Mouse (Mus musculus): ENCODE measurements at regions not wholly inside any gene's neighbourhood (a gene's known extent, or its start where the extent isn't known, plus 50 kb on each side); places are given as distances from the start of the nearest gene placed in this dataset.

- H3K9me3 ChIP-seq (ENCODE audit: control insufficient read depth, low read length) = no peaks in the 10 kb centered on the region
- no peak overlapping the region for H3K9ac ChIP-seq (replicated peaks; ENCODE audit: low read depth, low read length)
- no peaks in the 10 kb centered on the region for H3K36me3 ChIP-seq (ENCODE audit: control insufficient read depth, insufficient read depth)
- H3K4me3 ChIP-seq (replicated peaks; ENCODE audit: low read length) = no peak overlapping the region
- H3K27me3 ChIP-seq (replicated peaks; ENCODE audit: control insufficient read depth, insufficient read depth, low read length) = no peaks in the 10 kb centered on the region
- 68% methylated on average over 6 of the region's 6 CpGs for WGBS
- no peak for ATAC-seq
- H3K27ac ChIP-seq (ENCODE audit: low read length) = no peak overlapping the region
- H3K4me2 ChIP-seq (ENCODE audit: low read length) = no peak overlapping the region
- H3K4me1 ChIP-seq (replicated peaks; ENCODE audit: control insufficient read depth, insufficient read depth, low read length) = peaks cover 4% of the 10 kb centered on the region; the same call in 1 of the 2 replicates
Observed at GRCm38 (mm10) chr3:100773237-100773636, 52.0 kb upstream of the Vtcn1 start.

GRCm38 (mm10) chr3:100771363-100771762 lies 53.9 kb upstream of the Vtcn1 start:
- Histone ChIP-seq H3K27ac (ENCODE audit: low read length) (no peak overlapping the region), H3K36me3 (ENCODE audit: control insufficient read depth, insufficient read depth) (no peaks in the 10 kb centered on the region), H3K27me3 (replicated peaks; ENCODE audit: control insufficient read depth, insufficient read depth, low read length) (no peaks in the 10 kb centered on the region), H3K9ac (replicated peaks; ENCODE audit: low read depth, low read length) (no peak overlapping the region), H3K4me1 (replicated peaks; ENCODE audit: control insufficient read depth, insufficient read depth, low read length) (peaks cover 4% of the 10 kb centered on the region; the same call in 1 of the 2 replicates), H3K4me3 (replicated peaks; ENCODE audit: low read length) (no peak overlapping the region), H3K4me2 (ENCODE audit: low read length) (no peak overlapping the region), H3K9me3 (ENCODE audit: control insufficient read depth, low read length) (no peaks in the 10 kb centered on the region)
- WGBS = 87% methylated on average over 4 of the region's 4 CpGs
- no peak for ATAC-seq

- WGBS = 92% methylated on average over 3 of the region's 3 CpGs
- H3K27me3 ChIP-seq (replicated peaks; ENCODE audit: control insufficient read depth, insufficient read depth, low read length) = no peaks in the 10 kb centered on the region
- H3K9me3 ChIP-seq (ENCODE audit: control insufficient read depth, low read length) = no peaks in the 10 kb centered on the region
- H3K27ac ChIP-seq (ENCODE audit: low read length) = no peak overlapping the region
- H3K9ac ChIP-seq (replicated peaks; ENCODE audit: low read depth, low read length) = no peak overlapping the region
- H3K36me3 ChIP-seq (ENCODE audit: control insufficient read depth, insufficient read depth) = no peaks in the 10 kb centered on the region
- no peak overlapping the region for H3K4me3 ChIP-seq (replicated peaks; ENCODE audit: low read length)
- ATAC-seq = no peak
- peaks cover 4% of the 10 kb centered on the region; the same call in 1 of the 2 replicates for H3K4me1 ChIP-seq (replicated peaks; ENCODE audit: control insufficient read depth, insufficient read depth, low read length)
- no peak overlapping the region for H3K4me2 ChIP-seq (ENCODE audit: low read length)
Observed at GRCm38 (mm10) chr3:100770841-100771240, 54.4 kb upstream of the Vtcn1 start.

- 87% methylated on average over 4 of the region's 4 CpGs for WGBS
- no peak for ATAC-seq
- Histone ChIP-seq H3K4me2 (ENCODE audit: low read length) (no peak overlapping the region), H3K9me3 (ENCODE audit: control insufficient read depth, low read length) (no peaks in the 10 kb centered on the region), H3K36me3 (ENCODE audit: control insufficient read depth, insufficient read depth) (no peaks in the 10 kb centered on the region), H3K9ac (replicated peaks; ENCODE audit: low read depth, low read length) (no peak overlapping the region), H3K4me3 (replicated peaks; ENCODE audit: low read length) (no peak overlapping the region), H3K27ac (ENCODE audit: low read length) (no peak overlapping the region), H3K4me1 (replicated peaks; ENCODE audit: control insufficient read depth, insufficient read depth, low read length) (peaks cover 4% of the 10 kb centered on the region; the same call in 1 of the 2 replicates), H3K27me3 (replicated peaks; ENCODE audit: control insufficient read depth, insufficient read depth, low read length) (no peaks in the 10 kb centered on the region)
Observed at GRCm38 (mm10) chr3:100769146-100769545, 56.1 kb upstream of the Vtcn1 start.

- Histone ChIP-seq H3K9me3 (ENCODE audit: control insufficient read depth, low read length) (no peaks in the 10 kb centered on the region), H3K4me3 (replicated peaks; ENCODE audit: low read length) (0 out of 2 replicates have a peak overlapping the region, but pooled peaks have one; percentile 3), H3K36me3 (ENCODE audit: control insufficient read depth, insufficient read depth) (no peaks in the 10 kb centered on the region), H3K9ac (replicated peaks; ENCODE audit: low read depth, low read length) (peak overlapping the region; percentile 29; the same call in 1 of the 2 replicates), H3K27me3 (replicated peaks; ENCODE audit: control insufficient read depth, insufficient read depth, low read length) (no peaks in the 10 kb centered on the region), H3K27ac (ENCODE audit: low read length) (no peak overlapping the region), H3K4me2 (ENCODE audit: low read length) (peak overlapping the region; percentile 29), H3K4me1 (replicated peaks; ENCODE audit: control insufficient read depth, insufficient read depth, low read length) (peaks cover 4% of the 10 kb centered on the region; the same call in 1 of the 2 replicates)
- ATAC-seq = peak; percentile 72
- 26% methylated on average over 15 of the region's 15 CpGs for WGBS
Observed at GRCm38 (mm10) chr3:100768170-100768624, 57.1 kb upstream of the Vtcn1 start.

GRCm38 (mm10) chr3:100765323-100765722 lies 59.9 kb upstream of the Vtcn1 start:
- Histone ChIP-seq H3K27ac (ENCODE audit: low read length) (no peak overlapping the region), H3K9me3 (ENCODE audit: control insufficient read depth, low read length) (no peaks in the 10 kb centered on the region), H3K4me2 (ENCODE audit: low read length) (no peak overlapping the region), H3K4me3 (replicated peaks; ENCODE audit: low read length) (no peak overlapping the region), H3K27me3 (replicated peaks; ENCODE audit: control insufficient read depth, insufficient read depth, low read length) (no peaks in the 10 kb centered on the region), H3K9ac (replicated peaks; ENCODE audit: low read depth, low read length) (no peak overlapping the region), H3K4me1 (replicated peaks; ENCODE audit: control insufficient read depth, insufficient read depth, low read length) (peaks cover 4% of the 10 kb centered on the region; the same call in 1 of the 2 replicates), H3K36me3 (ENCODE audit: control insufficient read depth, insufficient read depth) (no peaks in the 10 kb centered on the region)
- WGBS = 89% methylated on average over 7 of the region's 7 CpGs
- ATAC-seq = no peak

- no peaks in the 10 kb centered on the region for H3K4me1 ChIP-seq (replicated peaks; ENCODE audit: control insufficient read depth, insufficient read depth, low read length)
- no peaks in the 10 kb centered on the region for H3K36me3 ChIP-seq (ENCODE audit: control insufficient read depth, insufficient read depth)
- no peak overlapping the region for H3K4me3 ChIP-seq (replicated peaks; ENCODE audit: low read length)
- no peak overlapping the region for H3K4me2 ChIP-seq (ENCODE audit: low read length)
- no peak overlapping the region for H3K9ac ChIP-seq (replicated peaks; ENCODE audit: low read depth, low read length)
- no peak for ATAC-seq
- no peaks in the 10 kb centered on the region for H3K27me3 ChIP-seq (replicated peaks; ENCODE audit: control insufficient read depth, insufficient read depth, low read length)
- no peak overlapping the region for H3K27ac ChIP-seq (ENCODE audit: low read length)
- no peaks in the 10 kb centered on the region for H3K9me3 ChIP-seq (ENCODE audit: control insufficient read depth, low read length)
Observed at GRCm38 (mm10) chr3:100762895-100763294, 62.4 kb upstream of the Vtcn1 start.

- Histone ChIP-seq H3K4me1 (replicated peaks; ENCODE audit: control insufficient read depth, insufficient read depth, low read length) (no peaks in the 10 kb centered on the region), H3K36me3 (ENCODE audit: control insufficient read depth, insufficient read depth) (no peaks in the 10 kb centered on the region), H3K4me2 (ENCODE audit: low read length) (no peak overlapping the region), H3K27me3 (replicated peaks; ENCODE audit: control insufficient read depth, insufficient read depth, low read length) (no peaks in the 10 kb centered on the region), H3K27ac (ENCODE audit: low read length) (no peak overlapping the region), H3K9ac (replicated peaks; ENCODE audit: low read depth, low read length) (no peak overlapping the region), H3K9me3 (ENCODE audit: control insufficient read depth, low read length) (no peaks in the 10 kb centered on the region), H3K4me3 (replicated peaks; ENCODE audit: low read length) (no peak overlapping the region)
- ATAC-seq = no peak
- 67% methylated on average over 3 of the region's 3 CpGs for whole genome bisulfite sequencing
Observed at GRCm38 (mm10) chr3:100759091-100759941, 65.9 kb upstream of the Vtcn1 start.

- no peaks in the 10 kb centered on the region for H3K9me3 ChIP-seq (ENCODE audit: control insufficient read depth, low read length)
- H3K27ac ChIP-seq (ENCODE audit: low read length) = no peak overlapping the region
- no peaks in the 10 kb centered on the region for H3K36me3 ChIP-seq (ENCODE audit: control insufficient read depth, insufficient read depth)
- no peak overlapping the region for H3K4me3 ChIP-seq (replicated peaks; ENCODE audit: low read length)
- H3K27me3 ChIP-seq (replicated peaks; ENCODE audit: control insufficient read depth, insufficient read depth, low read length) = no peaks in the 10 kb centered on the region
- no peaks in the 10 kb centered on the region for H3K4me1 ChIP-seq (replicated peaks; ENCODE audit: control insufficient read depth, insufficient read depth, low read length)
- no peak overlapping the region for H3K9ac ChIP-seq (replicated peaks; ENCODE audit: low read depth, low read length)
- no peak for ATAC-seq
- WGBS = 72% methylated on average over 1 of the region's 1 CpGs
- no peak overlapping the region for H3K4me2 ChIP-seq (ENCODE audit: low read length)
Observed at GRCm38 (mm10) chr3:100754677-100755076, 69.4 kb upstream of the Man1a2 start.
